Mouse (Mus musculus) G1E (cell line): ENCODE measurements around the gene Tbxa2r.

Experiments
- CTCF ChIP-seq: IDR thresholded peaks from 2 replicates; pipeline ENCODE4 v1.5.1; 2012; ENCODE audit warnings: low read depth, low read length, inconsistent platforms, mixed read lengths
- GATA1 ChIP-seq: IDR thresholded peaks from 2 replicates; pipeline ENCODE4 v1.6.1; 2012; ENCODE audit warnings: borderline replicate concordance, low read length, inconsistent platforms, mixed read lengths
- POLR2AphosphoS5 ChIP-seq: IDR thresholded peaks from 2 replicates; pipeline ENCODE4 v1.6.1; 2012; ENCODE audit warnings: low read depth, low read length, inconsistent platforms; ENCODE audit not compliant: insufficient replicate concordance

DNA sequence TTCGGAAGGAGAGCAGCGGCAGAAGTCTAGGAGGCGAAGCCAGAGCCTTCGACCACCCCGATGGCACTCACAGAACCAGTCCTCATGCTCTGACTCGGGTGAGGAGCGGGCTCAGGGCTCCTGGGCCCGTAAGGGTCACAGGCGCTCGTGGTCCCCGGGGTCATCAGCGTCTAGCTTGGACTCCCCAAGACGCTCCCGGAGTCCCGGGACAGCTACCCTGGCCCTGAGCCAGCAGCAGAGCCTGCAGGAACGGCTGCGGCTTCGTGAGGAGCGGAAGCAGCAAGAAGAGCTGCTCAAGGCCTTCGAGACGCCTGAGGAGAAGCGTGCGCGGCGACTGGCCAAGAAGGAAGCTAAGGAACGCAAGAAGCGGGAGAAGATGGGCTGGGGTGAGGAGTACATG, 6.1 kb upstream of the Tbxa2r start:
- no peak for TF ChIP-seq CTCF
- no peak for TF ChIP-seq GATA1
- TF ChIP-seq POLR2AphosphoS5: no peak
